Mouse (Mus musculus) heart, postnatal 0 days (tissue): Measurements from ENCODE around the gene BC028528. TPM values are rescaled to one million over a fixed set of nuclear protein-coding genes. Genes with fewer than 3 reads are reported as not detected.

Experiments used
- ATAC-seq: fragments of 200-750 bp; cut with Nextera tagmentation; 2 replicates; pipeline ENCODE4 v1.8.0; 2017; ENCODE audit warnings: low read depth, moderate number of reproducible peaks, moderate library complexity; ENCODE audit not compliant: insufficient read depth
- DNase-seq: peaks from one replicate; pipeline ENCODE4 v3.0.0-alpha.2; 2016; ENCODE audit warnings: low spot score
- H3K27ac ChIP-seq: fragments of 300-500 bp; sonication (generic); 2 replicates; pipeline ENCODE4 v1.5.1; 2014; ENCODE audit warnings: low read depth, mild to moderate bottlenecking
- H3K27me3 ChIP-seq: fragments of 300-500 bp; sonication (generic); 2 replicates; pipeline ENCODE4 v1.6.1; 2014; ENCODE audit warnings: low read length, mixed read lengths; ENCODE audit not compliant: control insufficient read depth, insufficient read depth
- H3K36me3 ChIP-seq: fragments of 300-500 bp; sonication (generic); replicated peaks from 2 replicates; pipeline ENCODE4 v1.6.1; 2014; ENCODE audit warnings: low read length, mixed read lengths; ENCODE audit not compliant: control insufficient read depth, insufficient read depth
- H3K4me1 ChIP-seq: fragments of 300-500 bp; sonication (generic); 2 replicates; pipeline ENCODE4 v1.6.1; 2014; ENCODE audit warnings: antibody characterized with exemption; ENCODE audit not compliant: control insufficient read depth, insufficient read depth
- H3K4me2 ChIP-seq: fragments of 300-500 bp; sonication (generic); 2 replicates; pipeline ENCODE4 v1.6.1; 2014; ENCODE audit warnings: low read depth, mild to moderate bottlenecking, low read length, moderate library complexity
- H3K4me3 ChIP-seq: fragments of 300-500 bp; sonication (generic); 2 replicates; pipeline ENCODE4 v1.5.1; 2014; ENCODE audit warnings: low read depth, low read length
- H3K9ac ChIP-seq: fragments of 300-500 bp; sonication (generic); replicated peaks from 2 replicates; pipeline ENCODE4 v1.6.1; 2014; ENCODE audit warnings: low read depth, low read length, mixed read lengths
- H3K9me3 ChIP-seq: fragments of 300-500 bp; sonication (generic); replicated peaks from 2 replicates; pipeline ENCODE4 v1.6.1; 2016; ENCODE audit warnings: low read length; ENCODE audit not compliant: control insufficient read depth
- CTCF ChIP-seq: IDR thresholded peaks from 2 replicates; pipeline ENCODE4 v1.5.1; 2016; ENCODE audit warnings: antibody characterized with exemption, control low read depth, low read depth
- EP300 ChIP-seq: IDR thresholded peaks from 2 replicates; pipeline ENCODE4 v1.6.1; 2016; ENCODE audit warnings: antibody characterized with exemption, low read depth
- WGBS: fragments of 180-500 bp; shearing (Covaris S2); extraction: QIAGEN DNeasy Blood & Tissue Kit; methylation state at CpG from one replicate; pipeline ENCODE4 v1.1.7; 2014; 5-methylcytosine and 5-hydroxymethylcytosine counted together
- polyA plus RNA-seq: library from polyadenylated mRNA; unstranded; fragments of >200 nt; fragmentation: Nextera tagmentation; extraction: Ambion mirVana; gene quantifications from 2 replicates; pipeline ENCODE4 v1.2.1, GENCODE M21; 2015
- total RNA-seq: library from RNA; depleted of rRNA; stranded (reverse); fragments of >200 nt; gene quantifications from 2 replicates; pipeline ENCODE4 v1.2.3, GENCODE M21; 2014; ENCODE audit warnings: low replicate concordance; rRNA removed

The BC028528 gene
- total and polyA plus RNA-seq, 2 experiments from 2014 or later: 5.3 to 38.0 TPM

DNA sequence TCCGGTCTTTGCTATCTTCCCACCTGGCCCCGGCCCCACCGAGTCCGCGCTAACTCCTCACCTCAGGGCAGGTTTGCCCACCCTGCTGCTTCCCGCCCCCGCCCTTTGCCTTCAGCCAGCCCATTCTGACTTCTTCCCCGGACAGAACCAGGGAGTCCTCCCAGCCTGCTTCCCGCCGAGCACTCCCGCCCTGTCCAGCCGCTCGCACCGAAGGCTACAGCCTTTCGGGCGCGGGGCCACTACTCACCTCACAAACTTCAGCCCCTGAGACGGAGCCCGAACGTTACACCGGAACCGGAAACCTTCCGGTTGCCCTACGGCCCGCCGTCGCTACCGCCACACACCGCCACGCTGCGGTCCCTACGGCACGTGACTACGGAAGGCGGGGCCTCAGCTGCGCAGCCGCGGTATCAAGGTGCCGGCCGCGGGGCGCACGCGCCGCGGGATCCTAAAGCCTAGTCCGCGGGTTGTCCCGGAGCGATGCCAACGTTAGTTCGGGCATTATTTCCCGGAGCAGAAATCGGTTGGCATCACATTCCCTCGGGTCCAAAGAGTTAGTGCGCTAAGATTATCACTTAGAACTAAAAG, 36.2 kb downstream of the BC028528 start, which contains the start of gene Prpf3:
Prpf3 (minus strand) TSS at position 384 of the 588 bp plus-strand sequence.
- WGBS: under 1% methylated on average over 56 of the region's 56 CpGs
- H3K4me1 ChIP-seq: peaks cover 21% of the 10 kb centered on the region
- peak within 1 kb of the TSS; percentile 90 for H3K4me3 ChIP-seq
- no peaks in the 10 kb centered on the region for H3K27me3 ChIP-seq
- H3K4me2 ChIP-seq: peak within 1 kb of the TSS; percentile 93
- no peak for TF ChIP-seq CTCF
- peak; percentile 57; the same call in 1 of the 2 replicates for TF ChIP-seq EP300
- DNase-seq (peak; percentile 86), ATAC-seq (peak; percentile 99)
- peak within 1 kb of the TSS; percentile 79 for H3K27ac ChIP-seq
- H3K9me3 ChIP-seq: no peaks in the 10 kb centered on the region
- H3K9ac ChIP-seq: peak within 1 kb of the TSS; percentile 89
- H3K36me3 ChIP-seq: peaks cover 25% of the 10 kb centered on the region

- no peak for TF ChIP-seq EP300
- no peak for TF ChIP-seq CTCF
- Histone ChIP-seq H3K4me3 (no peak overlapping the region), H3K27me3 (no peaks in the 10 kb centered on the region), H3K36me3 (peaks cover 65% of the 10 kb centered on the region), H3K4me2 (no peak overlapping the region), H3K9ac (no peak overlapping the region), H3K27ac (peak overlapping the region; percentile 78), H3K9me3 (no peaks in the 10 kb centered on the region), H3K4me1 (peaks cover 21% of the 10 kb centered on the region)
- 74% methylated on average over 8 of the region's 8 CpGs for WGBS
- DNase-seq (no peak), ATAC-seq (no peak)
Measured at GRCm38 (mm10) chr3:95851317-95851716, 40.5 kb downstream of the BC028528 start.

DNA sequence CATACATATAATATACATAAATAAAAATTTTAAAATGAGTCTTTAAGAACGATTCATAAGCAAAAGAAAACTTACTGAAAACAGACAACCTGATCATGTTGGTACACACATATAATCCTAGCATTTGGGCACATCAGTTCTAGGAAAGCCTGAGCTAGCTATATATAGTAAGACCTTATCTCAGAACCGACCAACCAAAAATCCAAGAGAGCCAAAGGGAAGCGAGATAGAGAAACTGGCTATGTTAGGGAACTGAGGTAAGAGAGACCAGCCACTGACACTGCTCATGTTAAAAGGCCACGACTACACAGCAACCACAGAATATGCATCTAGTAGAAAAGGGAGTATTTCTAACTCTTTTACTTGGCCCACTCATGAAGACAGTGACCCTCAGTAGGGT, 41.2 kb downstream of the BC028528 start:
- Histone ChIP-seq H3K9ac (peak overlapping the region; percentile 15), H3K36me3 (peaks cover 72% of the 10 kb centered on the region), H3K4me3 (no peak overlapping the region), H3K4me1 (peaks cover 21% of the 10 kb centered on the region), H3K27ac (peak overlapping the region; percentile 78), H3K9me3 (no peaks in the 10 kb centered on the region), H3K27me3 (no peaks in the 10 kb centered on the region), H3K4me2 (peak overlapping the region; percentile 23; the same call in 1 of the 2 replicates)
- DNase-seq (peak; percentile 45), ATAC-seq (peak; percentile 71)
- TF ChIP-seq EP300 (no peak), CTCF (no peak)
- 27% methylated on average over 4 of the region's 4 CpGs for WGBS

GRCm38 (mm10) chr3:95842503-95843214, 49.1 kb downstream of the BC028528 start:
- 88% methylated on average over 3 of the region's 3 CpGs for WGBS
- H3K36me3 ChIP-seq: peaks cover 81% of the 10 kb centered on the region

DNA sequence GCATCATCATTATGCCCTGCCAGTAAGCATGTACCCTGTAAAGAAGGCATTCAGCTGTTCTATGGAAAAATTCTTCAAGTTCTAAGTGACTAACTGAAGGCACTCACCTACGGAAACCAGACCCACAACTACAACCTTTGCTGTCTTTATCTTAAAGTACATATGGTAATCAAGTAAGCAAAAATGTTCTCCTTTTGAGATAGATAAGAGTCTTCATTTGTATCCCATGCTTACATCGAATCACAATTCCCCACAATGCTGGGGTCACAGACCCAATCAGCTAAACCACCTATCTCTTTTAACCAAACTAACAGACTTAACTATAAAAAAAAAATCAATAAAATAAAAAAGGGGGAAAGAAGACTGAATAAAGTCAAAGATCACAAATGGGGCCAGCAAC, 52.6 kb downstream of the BC028528 start:
- Histone ChIP-seq H3K4me2 (no peak overlapping the region), H3K27ac (no peak overlapping the region), H3K9me3 (no peaks in the 10 kb centered on the region), H3K36me3 (peaks cover 75% of the 10 kb centered on the region), H3K4me1 (no peaks in the 10 kb centered on the region), H3K27me3 (no peaks in the 10 kb centered on the region), H3K9ac (no peak overlapping the region), H3K4me3 (no peak overlapping the region)
- DNase-seq: no peak
- TF ChIP-seq CTCF: no peak
- TF ChIP-seq EP300: no peak
- WGBS: 85% methylated on average over 2 of the region's 2 CpGs
- ATAC-seq: no peak

More at GRCm38 (mm10) chr3:95842503-95843214, 49.1 kb downstream of the BC028528 start:
- no peak for TF ChIP-seq CTCF
- TF ChIP-seq EP300: no peak
- H3K9ac ChIP-seq: no peak overlapping the region
- no peaks in the 10 kb centered on the region for H3K27me3 ChIP-seq
- H3K4me3 ChIP-seq: no peak overlapping the region
- no peak for ATAC-seq
- H3K27ac ChIP-seq: no peak overlapping the region
- H3K4me1 ChIP-seq: no peaks in the 10 kb centered on the region
- no peak overlapping the region for H3K4me2 ChIP-seq
- no peaks in the 10 kb centered on the region for H3K9me3 ChIP-seq
- no peak for DNase-seq

Other genes starting within 250 kb of the BC028528 start
- gene Mcl1, start 233.2 kb downstream of the BC028528 start, total RNA-seq: 213 and 278 TPM in 2 replicates
- gene Mcl1, start 233.2 kb downstream of the BC028528 start, polyA plus RNA-seq: 50.1 and 51.9 TPM in 2 replicates
- gene Adamtsl4, start 204.1 kb downstream of the BC028528 start, total RNA-seq: 20.2 and 23.8 TPM in 2 replicates
- gene Adamtsl4, start 204.1 kb downstream of the BC028528 start, polyA plus RNA-seq: 7.5 and 11.2 TPM in 2 replicates
- gene Ecm1, start 152.4 kb downstream of the BC028528 start, total RNA-seq: 22.9 and 63.8 TPM in 2 replicates
- 55.8 and 59.6 TPM in 2 replicates for gene Ecm1, start 152.4 kb downstream of the BC028528 start, polyA plus RNA-seq
- 43.5 and 47.1 TPM in 2 replicates for gene Tars2, start 131.8 kb downstream of the BC028528 start, total RNA-seq
- 30.0 and 30.3 TPM in 2 replicates for gene Tars2, start 131.8 kb downstream of the BC028528 start, polyA plus RNA-seq
- 25.6 and 28.8 TPM in 2 replicates for gene Rprd2, start 73.1 kb downstream of the BC028528 start, total RNA-seq
- 15.8 and 20.8 TPM in 2 replicates for gene Rprd2, start 73.1 kb downstream of the BC028528 start, polyA plus RNA-seq
- 2.2 and 6.0 TPM in 2 replicates for gene Prpf3, start 36.1 kb downstream of the BC028528 start, total RNA-seq
- 15.8 and 16.3 TPM in 2 replicates for gene Prpf3, start 36.1 kb downstream of the BC028528 start, polyA plus RNA-seq
- 142 and 222 TPM in 2 replicates for gene Mrps21, start 20.5 kb downstream of the BC028528 start, total RNA-seq
- 521 and 561 TPM in 2 replicates for gene Mrps21, start 20.5 kb downstream of the BC028528 start, polyA plus RNA-seq
- gene Ciart, start 9.8 kb downstream of the BC028528 start, total RNA-seq: 2.3 and 7.3 TPM in 2 replicates
- 1.8 and 1.9 TPM in 2 replicates for gene Ciart, start 9.8 kb downstream of the BC028528 start, polyA plus RNA-seq
- 121 and 138 TPM in 2 replicates for gene Aph1a, start 2.0 kb upstream of the BC028528 start, total RNA-seq
- gene Aph1a, start 2.0 kb upstream of the BC028528 start, polyA plus RNA-seq: 42.7 and 50.8 TPM in 2 replicates
- 126 and 131 TPM in 2 replicates for gene Car14, start 12.7 kb upstream of the BC028528 start, total RNA-seq
- 137 and 144 TPM in 2 replicates for gene Car14, start 12.7 kb upstream of the BC028528 start, polyA plus RNA-seq
- 25.9 and 33.5 TPM in 2 replicates for gene Anp32e, start 37.2 kb upstream of the BC028528 start, total RNA-seq
- 105 and 118 TPM in 2 replicates for gene Anp32e, start 37.2 kb upstream of the BC028528 start, polyA plus RNA-seq
- 116 and 138 TPM in 2 replicates for gene Plekho1, start 104.0 kb upstream of the BC028528 start, total RNA-seq
- gene Plekho1, start 104.0 kb upstream of the BC028528 start, polyA plus RNA-seq: 74.9 and 94.8 TPM in 2 replicates
- gene Vps45, start 166.5 kb upstream of the BC028528 start, total RNA-seq: 10.5 and 17.3 TPM in 2 replicates
- gene Vps45, start 166.5 kb upstream of the BC028528 start, polyA plus RNA-seq: 42.9 and 49.4 TPM in 2 replicates
- 17.6 and 21.9 TPM in 2 replicates for gene Otud7b, start 212.5 kb upstream of the BC028528 start, total RNA-seq
- 16.8 and 21.7 TPM in 2 replicates for gene Otud7b, start 212.5 kb upstream of the BC028528 start, polyA plus RNA-seq